Mouse (Mus musculus) brain, embryonic 14.5 days (tissue): ENCODE results near the gene Nek1. TPM values are rescaled to one million over a fixed set of nuclear protein-coding genes. Genes with fewer than 3 reads are reported as not detected.

Experiments used
- DNase-seq: peaks from one replicate; pipeline ENCODE4 v3.0.0-alpha.2; 2011; ENCODE audit warnings: low read depth
- CTCF ChIP-seq: fragments of 200-500 bp; IDR thresholded peaks from 2 replicates; pipeline ENCODE4 v1.5.1; 2012; ENCODE audit warnings: inconsistent platforms, mild to moderate bottlenecking, moderate library complexity, borderline replicate concordance; ENCODE audit not compliant: insufficient read depth, insufficient read length; ENCODE audit errors: extremely low read depth
- POLR2A ChIP-seq: fragments of 200-500 bp; IDR thresholded peaks from 2 replicates; pipeline ENCODE4 v1.6.1; 2012; ENCODE audit warnings: mild to moderate bottlenecking, inconsistent platforms, borderline replicate concordance; ENCODE audit not compliant: poor library complexity, insufficient read depth, insufficient read length, severe bottlenecking; ENCODE audit errors: extremely low read depth
- polyA plus RNA-seq: library from polyadenylated mRNA; depleted of rRNA; stranded (reverse); fragments of >200 nt; gene quantifications from 2 replicates; pipeline ENCODE4 v1.2.3, GENCODE M21; 2012

The Nek1 gene
- polyA plus RNA-seq, 1 experiment, result 14.8 TPM

GRCm38 (mm10) chr8:61141869-61142268 lies 148.9 kb downstream of the Nek1 start:
- DNase-seq, result no peak
- TF ChIP-seq CTCF (no peak), POLR2A (no peak)

- TF ChIP-seq POLR2A, result no peak
- no peak for TF ChIP-seq CTCF
- DNase-seq, result no peak
Observed at GRCm38 (mm10) chr8:61142302-61142701, 149.3 kb downstream of the Nek1 start.

GRCm38 (mm10) chr8:61142845-61143244 lies 149.8 kb downstream of the Nek1 start:
- no peak for DNase-seq
- TF ChIP-seq POLR2A (no peak), CTCF (no peak)

GRCm38 (mm10) chr8:61148728-61149127 lies 155.7 kb downstream of the Nek1 start:
- TF ChIP-seq CTCF, result no peak
- no peak for TF ChIP-seq POLR2A
- peak; percentile 48 for DNase-seq

GRCm38 (mm10) chr8:61150596-61150995 lies 157.6 kb downstream of the Nek1 start:
- TF ChIP-seq CTCF (no peak), POLR2A (no peak)
- DNase-seq, result no peak

- no peak for TF ChIP-seq POLR2A
- no peak for TF ChIP-seq CTCF
- no peak for DNase-seq
Observed at GRCm38 (mm10) chr8:61156406-61156805, 163.4 kb downstream of the Nek1 start.

- TF ChIP-seq POLR2A, result no peak
- no peak for TF ChIP-seq CTCF
- DNase-seq, result no peak
Observed at GRCm38 (mm10) chr8:61158540-61158939, 165.5 kb downstream of the Nek1 start.

GRCm38 (mm10) chr8:61161461-61162185 lies 168.6 kb downstream of the Nek1 start:
- no peak for DNase-seq
- TF ChIP-seq CTCF (no peak), POLR2A (no peak)

GRCm38 (mm10) chr8:61162186-61162566 lies 169.2 kb downstream of the Nek1 start:
- no peak for DNase-seq
- TF ChIP-seq POLR2A (no peak), CTCF (no peak)

- DNase-seq, result no peak
- no peak for TF ChIP-seq POLR2A
- TF ChIP-seq CTCF, result no peak
Observed at GRCm38 (mm10) chr8:61171546-61171945, 178.6 kb downstream of the Nek1 start.

GRCm38 (mm10) chr8:61173921-61174492 lies 181.0 kb downstream of the Nek1 start:
- peak; percentile 17 for DNase-seq
- TF ChIP-seq CTCF (no peak), POLR2A (no peak)

- no peak for DNase-seq
- TF ChIP-seq CTCF, result no peak
- no peak for TF ChIP-seq POLR2A
Observed at GRCm38 (mm10) chr8:61175876-61176275, 182.9 kb downstream of the Nek1 start.
